Mouse (Mus musculus) midbrain, embryonic 14.5 days (tissue): Measurements from ENCODE around the gene Mob2. TPM values are rescaled to one million over a fixed set of nuclear protein-coding genes. Genes with fewer than 3 reads are reported as not detected.

Source experiments
- ATAC-seq: fragments of 200-750 bp; cut with Nextera tagmentation; 2 replicates; pipeline ENCODE4 v1.8.0; 2017; ENCODE audit warnings: moderate number of reproducible peaks, moderate library complexity; ENCODE audit not compliant: low FRiP score, low TSS enrichment
- DNase-seq: peaks from one replicate; pipeline ENCODE4 v3.0.0-alpha.2; 2015
- H3K27ac ChIP-seq: fragments of 300-500 bp; sonication (generic); replicated peaks from 2 replicates; pipeline ENCODE4 v1.5.1; 2014; ENCODE audit warnings: mild to moderate bottlenecking, low read depth, low read length, moderate library complexity
- H3K27me3 ChIP-seq: fragments of 300-500 bp; sonication (generic); 2 replicates; pipeline ENCODE4 v1.6.1; 2014; ENCODE audit warnings: low read length, control low read depth, mixed read lengths; ENCODE audit not compliant: control insufficient read depth, insufficient read depth
- H3K36me3 ChIP-seq: fragments of 300-500 bp; sonication (generic); 2 replicates; pipeline ENCODE4 v1.6.1; 2014; ENCODE audit warnings: low read length, control low read depth; ENCODE audit not compliant: control insufficient read depth, insufficient read depth
- H3K4me1 ChIP-seq: fragments of 300-500 bp; sonication (generic); 2 replicates; pipeline ENCODE4 v1.6.1; 2014; ENCODE audit warnings: mild to moderate bottlenecking, antibody characterized with exemption, low read length, control low read depth; ENCODE audit not compliant: control insufficient read depth, insufficient read depth
- H3K4me2 ChIP-seq: fragments of 300-500 bp; sonication (generic); 2 replicates; pipeline ENCODE4 v1.6.1; 2014; ENCODE audit warnings: mild to moderate bottlenecking, low read length, moderate library complexity
- H3K4me3 ChIP-seq: fragments of 300-500 bp; sonication (generic); replicated peaks from 2 replicates; pipeline ENCODE4 v1.5.1; 2014; ENCODE audit warnings: low read depth, low read length
- H3K9ac ChIP-seq: fragments of 300-500 bp; sonication (generic); replicated peaks from 2 replicates; pipeline ENCODE4 v1.6.1; 2014; ENCODE audit warnings: mild to moderate bottlenecking, low read length, moderate library complexity
- H3K9me3 ChIP-seq: fragments of 300-500 bp; sonication (generic); 2 replicates; pipeline ENCODE4 v1.6.1; 2016; ENCODE audit warnings: low read length, control low read depth, mixed read lengths; ENCODE audit not compliant: control insufficient read depth
- WGBS: fragments of 180-500 bp; shearing (Covaris S2); extraction: QIAGEN DNeasy Blood & Tissue Kit; methylation state at CpG from one replicate; pipeline ENCODE4 v1.1.7; 2014; 5-methylcytosine and 5-hydroxymethylcytosine counted together
- polyA plus RNA-seq: library from polyadenylated mRNA; unstranded; fragments of >200 nt; fragmentation: Nextera tagmentation; extraction: Ambion mirVana; gene quantifications from 2 replicates; pipeline ENCODE4 v1.2.1, GENCODE M21; 2014

Mob2 gene
- polyA plus RNA-seq, 1 experiment from 2014 or later = 57.2 TPM

DNA sequence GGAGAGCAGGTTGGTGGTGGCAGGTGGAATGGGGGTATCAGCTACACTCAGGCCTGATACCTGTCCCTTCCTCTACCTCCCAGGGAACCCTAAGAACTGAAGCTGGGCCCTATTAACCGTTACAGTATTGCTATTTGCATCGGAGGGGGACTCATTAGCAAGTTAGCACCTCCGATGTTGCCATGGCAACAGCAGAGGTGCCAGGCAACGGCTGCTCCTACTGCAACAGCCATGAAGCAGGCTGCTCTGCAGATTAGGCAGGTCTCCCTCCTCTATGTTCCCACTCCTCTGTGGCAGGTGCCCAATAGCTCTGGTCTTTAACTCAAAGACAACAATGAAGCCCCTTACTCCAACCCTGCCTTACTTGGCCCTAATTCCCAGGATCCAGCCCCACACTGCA lies 31.0 kb upstream of the Mob2 start:
- peak overlapping the region; percentile 99 for H3K9ac ChIP-seq
- peak overlapping the region; percentile 91 for H3K4me3 ChIP-seq
- no peaks in the 10 kb centered on the region for H3K9me3 ChIP-seq
- H3K4me1 ChIP-seq = peaks cover 64% of the 10 kb centered on the region
- peaks cover 2% of the 10 kb centered on the region; the same call in 1 of the 2 replicates for H3K27me3 ChIP-seq
- ATAC-seq = no peak
- peak overlapping the region; percentile 73 for H3K27ac ChIP-seq
- H3K4me2 ChIP-seq = peak overlapping the region; percentile 80
- WGBS = 4% methylated on average over 4 of the region's 4 CpGs
- peak; percentile 92 for DNase-seq
- H3K36me3 ChIP-seq = peaks cover 24% of the 10 kb centered on the region

- Histone ChIP-seq H3K36me3 (peaks cover 44% of the 10 kb centered on the region), H3K4me2 (peak overlapping the region; percentile 80), H3K4me3 (no peak overlapping the region), H3K27me3 (no peaks in the 10 kb centered on the region), H3K27ac (peak overlapping the region; percentile 65), H3K9me3 (no peaks in the 10 kb centered on the region), H3K4me1 (peaks cover 59% of the 10 kb centered on the region), H3K9ac (no peak overlapping the region; the same call in 1 of the 2 replicates)
- 47% methylated on average over 17 of the region's 17 CpGs for WGBS
- DNase-seq (no peak), ATAC-seq (no peak)
These were observed 29.0 kb upstream of the Mob2 start for GRCm38 (mm10) chr7:142089648-142090447.

- Histone ChIP-seq H3K4me3 (no peak overlapping the region), H3K9ac (peak overlapping the region; percentile 24; the same call in 1 of the 2 replicates), H3K27me3 (peaks cover 8% of the 10 kb centered on the region; the same call in 1 of the 2 replicates), H3K4me1 (peaks cover 58% of the 10 kb centered on the region), H3K36me3 (peaks cover 53% of the 10 kb centered on the region), H3K9me3 (no peaks in the 10 kb centered on the region), H3K4me2 (peak overlapping the region; percentile 80), H3K27ac (peak overlapping the region; percentile 68)
- peak; percentile 86 for DNase-seq
- ATAC-seq = peak; percentile 73; the same call in 1 of the 2 replicates
- 2% methylated on average over 5 of the region's 5 CpGs for WGBS
These were observed 28.0 kb upstream of the Mob2 start for GRCm38 (mm10) chr7:142088886-142089285.

GRCm38 (mm10) chr7:142087069-142087652 lies 26.3 kb upstream of the Mob2 start:
- H3K27me3 ChIP-seq = peaks cover 17% of the 10 kb centered on the region; the same call in 1 of the 2 replicates
- no peak overlapping the region for H3K9ac ChIP-seq
- DNase-seq (no peak), ATAC-seq (no peak)
- no peak overlapping the region for H3K4me3 ChIP-seq
- H3K27ac ChIP-seq = no peak overlapping the region
- no peaks in the 10 kb centered on the region for H3K9me3 ChIP-seq
- peaks cover 41% of the 10 kb centered on the region for H3K4me1 ChIP-seq
- 90% methylated on average over 1 of the region's 1 CpGs for WGBS
- peaks cover 71% of the 10 kb centered on the region for H3K36me3 ChIP-seq
- no peak overlapping the region for H3K4me2 ChIP-seq

- Histone ChIP-seq H3K27ac (no peak overlapping the region), H3K4me3 (no peak overlapping the region), H3K9ac (no peak overlapping the region), H3K4me2 (no peak overlapping the region), H3K27me3 (peaks cover 17% of the 10 kb centered on the region; the same call in 1 of the 2 replicates), H3K4me1 (peaks cover 33% of the 10 kb centered on the region), H3K9me3 (no peaks in the 10 kb centered on the region), H3K36me3 (peaks cover 79% of the 10 kb centered on the region)
- 88% methylated on average over 4 of the region's 4 CpGs for WGBS
- DNase-seq (no peak), ATAC-seq (no peak)
These were observed 25.5 kb upstream of the Mob2 start for GRCm38 (mm10) chr7:142086159-142086905.

DNA sequence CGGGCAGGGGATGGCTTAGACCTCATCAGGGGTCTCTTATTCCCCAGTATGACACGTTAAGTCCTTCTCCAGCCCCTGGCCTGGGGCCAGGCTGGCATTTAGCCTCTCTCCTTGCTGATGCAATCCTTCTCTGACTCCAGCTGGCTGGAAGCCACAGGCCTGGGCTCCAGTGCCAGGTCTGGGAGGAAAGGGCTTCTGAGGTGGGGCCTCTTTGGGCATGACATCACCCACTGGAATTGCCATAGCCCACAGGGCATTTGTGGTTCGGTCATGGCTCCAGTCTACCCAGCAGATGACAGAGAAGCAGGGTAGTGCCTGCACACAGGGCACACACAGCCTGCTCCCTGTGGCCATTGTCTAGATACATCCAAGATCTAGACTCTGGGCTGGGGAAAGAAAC lies 24.0 kb upstream of the Mob2 start:
- Histone ChIP-seq H3K4me1 (peaks cover 17% of the 10 kb centered on the region), H3K36me3 (peaks cover 92% of the 10 kb centered on the region), H3K9ac (no peak overlapping the region), H3K27ac (no peak overlapping the region), H3K4me3 (no peak overlapping the region), H3K4me2 (no peak overlapping the region), H3K9me3 (no peaks in the 10 kb centered on the region), H3K27me3 (peaks cover 17% of the 10 kb centered on the region; the same call in 1 of the 2 replicates)
- 51% methylated on average over 3 of the region's 3 CpGs for WGBS
- ATAC-seq (no peak), DNase-seq (peak; percentile 65)

GRCm38 (mm10) chr7:142084395-142084794 lies 23.5 kb upstream of the Mob2 start:
- Histone ChIP-seq H3K27me3 (peaks cover 17% of the 10 kb centered on the region; the same call in 1 of the 2 replicates), H3K9me3 (no peaks in the 10 kb centered on the region), H3K4me3 (no peak overlapping the region), H3K36me3 (peaks cover 92% of the 10 kb centered on the region), H3K27ac (no peak overlapping the region), H3K9ac (no peak overlapping the region), H3K4me1 (peaks cover 13% of the 10 kb centered on the region), H3K4me2 (no peak overlapping the region)
- no peak for ATAC-seq
- 31% methylated on average over 5 of the region's 5 CpGs for WGBS
- DNase-seq = no peak

DNA sequence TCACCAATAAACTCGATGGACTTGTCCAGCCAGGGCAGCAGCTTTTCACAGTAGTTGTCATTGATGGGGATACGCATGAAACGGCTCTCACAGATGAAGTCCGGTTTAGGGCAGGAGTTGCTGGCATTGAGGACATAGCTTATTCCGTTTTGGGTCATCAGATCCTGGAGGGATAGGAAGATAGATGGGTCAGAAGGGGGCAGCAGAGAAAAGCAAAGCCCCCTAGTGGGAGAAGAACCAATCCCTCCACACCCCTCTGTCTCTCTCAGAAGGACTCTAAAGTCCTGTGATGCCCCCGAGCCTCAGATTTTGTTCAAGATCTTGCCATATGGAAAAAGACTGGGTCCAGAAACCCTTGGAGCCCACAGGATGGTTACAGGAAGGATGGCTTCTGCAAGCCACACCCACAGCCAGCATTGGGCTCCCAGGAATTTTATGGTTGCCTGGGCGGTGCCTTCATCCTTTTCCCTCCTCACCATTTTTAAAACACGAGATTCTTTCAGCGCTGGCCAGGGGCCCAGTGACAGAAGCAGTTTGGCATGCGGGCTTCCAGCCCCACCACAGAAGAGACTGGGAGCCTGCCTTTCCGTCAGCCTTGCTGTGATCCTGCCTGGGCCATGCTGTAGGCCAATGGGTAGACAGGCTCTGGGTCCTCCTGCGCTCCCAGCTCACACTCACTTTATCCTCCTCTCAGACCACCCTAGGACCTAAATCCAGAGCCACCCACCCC lies 22.9 kb upstream of the Mob2 start:
- Histone ChIP-seq H3K9me3 (no peaks in the 10 kb centered on the region), H3K4me2 (no peak overlapping the region), H3K4me1 (peaks cover 7% of the 10 kb centered on the region), H3K27ac (no peak overlapping the region), H3K36me3 (peaks cover 92% of the 10 kb centered on the region), H3K27me3 (peaks cover 17% of the 10 kb centered on the region; the same call in 1 of the 2 replicates), H3K9ac (no peak overlapping the region), H3K4me3 (no peak overlapping the region)
- ATAC-seq (no peak), DNase-seq (no peak)
- WGBS = 44% methylated on average over 12 of the region's 12 CpGs
